Mouse (Mus musculus): ENCODE results near the gene Gm5737. TPM values are rescaled to one million over a fixed set of nuclear protein-coding genes. Genes with fewer than 3 reads are reported as not detected.

Gene Gm5737
- polyA plus RNA-seq (2012; rRNA removed) = not detected in 2 replicates

DNA sequence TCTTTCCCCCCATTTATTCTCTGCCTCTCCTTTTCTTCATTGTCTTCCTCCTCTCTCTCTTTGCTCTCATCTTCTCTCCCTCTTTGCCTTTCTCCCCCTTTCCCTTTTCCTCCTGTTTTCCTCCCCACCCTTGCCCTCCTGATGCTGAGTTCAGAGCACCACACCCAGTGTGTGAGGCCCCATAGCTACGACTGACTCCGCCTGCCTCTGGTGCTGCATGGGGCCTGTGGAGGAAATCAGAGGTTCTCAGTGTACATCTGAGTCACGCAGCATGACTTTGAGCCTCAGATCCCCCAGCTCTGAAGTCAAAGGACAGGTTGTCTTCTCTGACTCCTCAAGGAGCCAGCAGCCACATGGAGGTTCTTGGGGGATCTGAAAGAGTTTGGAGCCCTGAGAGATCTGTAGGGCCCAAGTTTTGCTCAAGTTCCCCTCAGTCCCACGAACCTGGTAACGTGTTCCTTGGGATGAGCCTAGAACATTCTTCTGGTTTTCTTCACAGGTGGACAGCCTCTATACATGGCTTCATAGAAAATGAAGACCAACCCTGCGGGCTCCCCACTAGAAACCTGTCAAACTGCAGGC lies at the start of gene Gm5737:
Gene Gm5737 (plus strand): TSS at position 532 of the 582 bp plus-strand sequence.

DNA sequence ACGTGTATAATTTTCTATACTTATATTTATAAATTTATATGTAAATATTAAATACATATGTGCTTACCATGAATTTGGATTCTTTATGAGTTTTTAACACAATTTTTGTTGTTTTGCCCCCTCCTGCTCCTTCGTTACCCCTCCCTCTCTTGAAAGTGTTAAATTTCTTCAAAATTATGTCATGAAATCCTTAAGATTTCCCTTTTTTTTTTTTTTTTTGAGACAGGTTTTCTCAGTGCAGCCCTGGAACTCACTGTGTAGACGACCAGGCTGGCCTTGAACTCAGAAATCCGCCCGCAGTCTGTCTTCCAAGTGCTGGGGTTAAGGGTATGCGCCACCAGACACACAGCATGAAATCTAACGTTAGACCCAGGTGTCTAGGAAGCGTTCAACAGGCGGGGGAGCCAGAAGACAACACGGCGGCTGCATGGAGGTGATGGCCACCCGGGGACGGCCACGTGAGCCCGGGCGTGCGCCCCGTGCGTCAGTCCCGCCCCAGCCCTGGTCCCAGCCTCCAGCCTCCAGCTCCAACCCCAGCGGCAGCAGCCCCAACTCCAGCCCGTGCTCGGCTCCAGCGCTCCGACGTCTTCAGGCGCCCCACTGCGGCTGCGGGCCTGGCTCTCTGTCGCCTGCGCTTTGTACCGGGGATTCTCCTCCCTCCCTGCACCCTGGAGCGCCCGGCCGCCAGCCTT lies 30.3 kb downstream of the Gm5737 start, which contains the start of gene Eef2k:
Gene Eef2k (plus strand): TSS at position 487 of the 692 bp plus-strand sequence.

Other genes with a start within 250 kb of the Gm5737 start
- gene Uqcrc2, start 177.2 kb upstream of the Gm5737 start, polyA plus RNA-seq (2012; rRNA removed) = 135 and 141 TPM in 2 replicates
- gene Pdzd9, start 142.0 kb upstream of the Gm5737 start, polyA plus RNA-seq (2012; rRNA removed) = 0.02 TPM in 1 of 2 replicates, not detected in the other
- 8.9 and 10.5 TPM in 2 replicates for gene Mosmo, start 134.7 kb upstream of the Gm5737 start, polyA plus RNA-seq (2012; rRNA removed)
- 0.19 and 0.31 TPM in 2 replicates for gene Vwa3a, start 73.0 kb upstream of the Gm5737 start, polyA plus RNA-seq (2012; rRNA removed)
- 22.6 and 28.2 TPM in 2 replicates for gene Eef2k, start 30.5 kb downstream of the Gm5737 start, polyA plus RNA-seq (2012; rRNA removed)
- 6.5 and 8.2 TPM in 2 replicates for gene Polr3e, start 105.4 kb downstream of the Gm5737 start, polyA plus RNA-seq (2012; rRNA removed)
- 60.6 and 61.4 TPM in 2 replicates for gene Cdr2, start 169.9 kb downstream of the Gm5737 start, polyA plus RNA-seq (2012; rRNA removed)
- 0.05 and 0.08 TPM in 2 replicates for gene Mfsd13b, start 170.1 kb downstream of the Gm5737 start, polyA plus RNA-seq (2012; rRNA removed)
- 18.7 and 20.2 TPM in 2 replicates for gene Mettl9, start 222.1 kb downstream of the Gm5737 start, polyA plus RNA-seq (2012; rRNA removed)